Mouse (Mus musculus): ENCODE data around the gene Gm20388. TPM values are rescaled to one million over a fixed set of nuclear protein-coding genes. Genes with fewer than 3 reads are reported as not detected.

Gm20388 gene
- polyA plus RNA-seq, 1 experiment from 2014 or later: not detected

DNA sequence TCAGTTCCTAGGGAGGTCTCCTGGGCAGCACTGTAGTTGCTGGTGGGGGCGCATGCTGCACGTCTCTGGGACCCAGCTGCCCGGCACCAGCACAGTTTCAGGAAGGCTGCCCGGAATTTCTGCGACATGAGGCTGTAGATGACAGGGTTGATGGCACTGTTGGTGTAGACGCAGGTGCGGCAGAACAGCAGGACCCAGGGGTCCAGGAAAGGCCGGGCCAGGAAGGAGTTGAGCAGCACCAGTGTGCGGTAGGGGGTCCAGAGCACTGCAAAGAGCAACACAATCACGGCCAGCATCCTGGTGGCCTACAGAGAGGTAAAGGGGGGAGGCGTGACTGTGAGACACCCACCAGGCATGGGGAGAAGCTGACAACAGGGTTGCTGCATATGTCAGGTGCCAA is 2446.6 kb downstream of the Gm20388 start:
- no peaks in the 10 kb centered on the region for H3K4me1 ChIP-seq (ENCODE audit: control insufficient read depth in 2 of 2, insufficient read depth in 2 of 2, low read length in 2 of 2)
- no peak for ATAC-seq (ENCODE audit: insufficient number of reproducible peaks, insufficient read depth, low FRiP score, low read depth)
- WGBS: 58% methylated on average over 11 of the region's 11 CpGs
- H3K4me3 ChIP-seq (ENCODE audit: control insufficient read depth in 1 of 2, insufficient read depth in 1 of 2, low read depth in 1 of 2, low read length in 2 of 2): no peak overlapping the region
- H3K27ac ChIP-seq (replicated peaks in 1 of 2; ENCODE audit: control insufficient read depth in 1 of 2, insufficient read depth in 1 of 2, low read depth in 2 of 2, low read length in 2 of 2): no peak overlapping the region
- no peaks in the 10 kb centered on the region for H3K36me3 ChIP-seq (ENCODE audit: control insufficient read depth, insufficient read depth, low read length)
- H3K9ac ChIP-seq (ENCODE audit: low read length): no peak overlapping the region
- no peak overlapping the region for H3K4me2 ChIP-seq (ENCODE audit: low read length)
- no peaks in the 10 kb centered on the region for H3K9me3 ChIP-seq (ENCODE audit: control insufficient read depth, low read length)
- 0 out of 2 replicates have a peak, but pooled peaks cover 3% of the 10 kb centered on the region for H3K27me3 ChIP-seq (ENCODE audit: control insufficient read depth, insufficient read depth, low read length)

DNA sequence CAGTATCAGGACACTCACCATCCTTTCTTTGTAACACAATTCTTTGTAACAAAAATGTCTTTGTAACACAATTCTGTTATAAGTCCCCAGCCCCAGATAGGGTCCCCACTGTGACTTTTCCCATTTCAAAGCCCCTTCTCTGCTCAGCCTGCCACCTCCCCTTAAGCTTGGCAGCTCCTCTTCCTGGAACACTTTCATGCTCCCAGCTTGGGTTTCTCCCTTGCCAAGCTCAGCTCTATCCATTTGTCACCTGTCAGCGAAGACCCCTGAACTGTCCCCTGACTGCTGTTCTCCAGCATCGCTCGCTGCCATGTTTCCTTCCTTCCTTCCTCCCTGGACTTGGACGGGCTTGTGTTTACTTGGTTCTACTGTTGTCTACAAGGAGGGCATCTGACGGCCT is 2447.0 kb downstream of the Gm20388 start:
- Histone ChIP-seq H3K4me1 (ENCODE audit: control insufficient read depth in 2 of 2, insufficient read depth in 2 of 2, low read length in 2 of 2) (no peaks in the 10 kb centered on the region), H3K9me3 (ENCODE audit: control insufficient read depth, low read length) (no peaks in the 10 kb centered on the region), H3K27ac (replicated peaks in 1 of 2; ENCODE audit: control insufficient read depth in 1 of 2, insufficient read depth in 1 of 2, low read depth in 2 of 2, low read length in 2 of 2) (no peak overlapping the region), H3K4me3 (ENCODE audit: control insufficient read depth in 1 of 2, insufficient read depth in 1 of 2, low read depth in 1 of 2, low read length in 2 of 2) (no peak overlapping the region), H3K9ac (ENCODE audit: low read length) (no peak overlapping the region), H3K4me2 (ENCODE audit: low read length) (no peak overlapping the region), H3K36me3 (ENCODE audit: control insufficient read depth, insufficient read depth, low read length) (no peaks in the 10 kb centered on the region), H3K27me3 (ENCODE audit: control insufficient read depth, insufficient read depth, low read length) (0 out of 2 replicates have a peak, but pooled peaks cover 3% of the 10 kb centered on the region)
- no peak for ATAC-seq (ENCODE audit: insufficient number of reproducible peaks, insufficient read depth, low FRiP score, low read depth)
- WGBS: 60% methylated on average over 5 of the region's 5 CpGs

DNA sequence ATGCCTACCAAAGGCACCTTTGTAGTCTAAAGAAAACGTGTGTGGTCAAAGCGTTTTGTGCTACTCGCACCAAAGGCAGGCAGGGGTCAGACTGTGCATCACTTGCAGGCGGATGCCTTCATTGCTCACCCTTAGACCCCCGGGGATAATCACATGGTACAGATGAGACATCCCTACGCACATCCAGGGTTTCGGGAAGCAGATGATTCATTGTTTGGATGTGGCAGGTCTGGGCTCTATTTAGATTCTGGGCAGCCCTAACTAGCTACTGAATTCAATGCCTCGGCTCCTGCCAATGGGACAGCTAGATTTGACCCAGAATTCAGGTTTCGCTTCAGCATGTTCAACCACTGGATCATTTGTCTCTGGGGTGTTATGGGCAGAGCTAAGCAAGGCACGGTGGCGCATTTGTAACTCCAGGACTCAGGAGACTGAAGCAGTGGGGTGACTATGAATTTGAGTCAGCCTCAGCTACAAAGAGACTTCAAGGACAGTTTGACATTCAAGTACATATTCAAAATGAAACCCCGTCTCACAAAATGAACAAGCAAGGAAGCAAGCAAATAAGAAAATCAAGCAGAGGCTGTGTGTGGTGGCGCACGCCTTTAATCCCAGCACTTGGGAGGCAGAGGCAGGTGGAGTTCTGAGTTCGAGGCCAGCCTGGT is 2448.6 kb downstream of the Gm20388 start:
- H3K9me3 ChIP-seq (ENCODE audit: control insufficient read depth, low read length): no peaks in the 10 kb centered on the region
- no peaks in the 10 kb centered on the region for H3K36me3 ChIP-seq (ENCODE audit: control insufficient read depth, insufficient read depth, low read length)
- 0 out of 2 replicates have a peak, but pooled peaks cover 3% of the 10 kb centered on the region for H3K27me3 ChIP-seq (ENCODE audit: control insufficient read depth, insufficient read depth, low read length)
- 0 out of 4 replicates have a peak, but pooled peaks cover 0 to 2% of the 10 kb centered on the region in 2 experiments for H3K4me1 ChIP-seq (ENCODE audit: control insufficient read depth in 2 of 2, insufficient read depth in 2 of 2, low read length in 2 of 2)
- H3K4me2 ChIP-seq (ENCODE audit: low read length): no peak overlapping the region
- H3K4me3 ChIP-seq (ENCODE audit: control insufficient read depth in 1 of 2, insufficient read depth in 1 of 2, low read depth in 1 of 2, low read length in 2 of 2): no peak overlapping the region
- no peak overlapping the region for H3K9ac ChIP-seq (ENCODE audit: low read length)
- H3K27ac ChIP-seq (replicated peaks in 1 of 2; ENCODE audit: control insufficient read depth in 1 of 2, insufficient read depth in 1 of 2, low read depth in 2 of 2, low read length in 2 of 2): no peak overlapping the region
- 83% methylated on average over 15 of the region's 15 CpGs for WGBS
- no peak for ATAC-seq (ENCODE audit: insufficient number of reproducible peaks, insufficient read depth, low FRiP score, low read depth)

DNA sequence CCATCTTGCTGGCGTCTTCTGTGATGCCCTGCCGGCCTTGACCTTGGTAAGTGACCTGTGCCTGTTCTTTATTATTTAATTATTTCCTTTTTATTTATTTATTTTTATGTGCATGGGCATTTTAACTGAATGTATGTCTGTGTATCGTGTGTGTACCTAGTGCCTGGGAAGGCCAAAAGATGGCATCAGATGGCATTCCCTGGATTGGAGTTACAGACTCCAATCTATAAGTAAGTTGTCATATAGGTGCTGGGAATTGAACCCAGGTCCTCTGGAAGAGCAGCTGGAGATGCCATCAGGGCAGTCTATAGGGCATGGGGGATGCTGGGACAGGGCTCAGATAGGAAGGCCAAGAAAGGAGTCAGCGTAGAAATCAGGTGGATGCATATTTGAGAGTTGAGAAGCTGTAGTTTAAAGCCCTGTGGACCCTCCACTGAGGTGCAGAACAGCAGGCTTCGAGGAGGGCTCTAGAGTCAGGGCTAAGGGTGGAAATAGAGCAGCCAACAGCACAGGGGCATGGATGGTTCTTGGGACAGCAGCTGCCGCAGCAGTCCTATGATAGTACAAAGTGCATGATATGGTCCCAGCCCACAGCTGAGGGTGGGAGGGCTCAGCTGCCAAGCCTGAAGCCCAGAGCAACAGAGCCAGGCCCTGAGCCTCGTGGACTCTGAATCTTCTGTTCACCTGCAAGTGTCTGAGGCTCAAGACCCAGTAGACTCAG is 2450.2 kb downstream of the Gm20388 start, which contains the start of gene Trhr2:
Trhr2 (minus strand) TSS at position 51 of the 721 bp plus-strand sequence.
- H3K4me2 ChIP-seq (ENCODE audit: low read length): no peak within 1 kb of the TSS
- H3K36me3 ChIP-seq (ENCODE audit: control insufficient read depth, insufficient read depth, low read length): no peaks in the 10 kb centered on the region
- WGBS: 76% methylated on average over 7 of the region's 7 CpGs
- 0 out of 4 replicates have a peak, but pooled peaks cover 0 to 2% of the 10 kb centered on the region in 2 experiments for H3K4me1 ChIP-seq (ENCODE audit: control insufficient read depth in 2 of 2, insufficient read depth in 2 of 2, low read length in 2 of 2)
- H3K9me3 ChIP-seq (ENCODE audit: control insufficient read depth, low read length): no peaks in the 10 kb centered on the region
- H3K27ac ChIP-seq (replicated peaks in 1 of 2; ENCODE audit: control insufficient read depth in 1 of 2, insufficient read depth in 1 of 2, low read depth in 2 of 2, low read length in 2 of 2): no peak within 1 kb of the TSS
- no peak within 1 kb of the TSS for H3K9ac ChIP-seq (ENCODE audit: low read length)
- H3K4me3 ChIP-seq (ENCODE audit: control insufficient read depth in 1 of 2, insufficient read depth in 1 of 2, low read depth in 1 of 2, low read length in 2 of 2): no peak within 1 kb of the TSS
- ATAC-seq (ENCODE audit: insufficient number of reproducible peaks, insufficient read depth, low FRiP score, low read depth): no peak
- 0 out of 2 replicates have a peak, but pooled peaks cover 3% of the 10 kb centered on the region for H3K27me3 ChIP-seq (ENCODE audit: control insufficient read depth, insufficient read depth, low read length)

DNA sequence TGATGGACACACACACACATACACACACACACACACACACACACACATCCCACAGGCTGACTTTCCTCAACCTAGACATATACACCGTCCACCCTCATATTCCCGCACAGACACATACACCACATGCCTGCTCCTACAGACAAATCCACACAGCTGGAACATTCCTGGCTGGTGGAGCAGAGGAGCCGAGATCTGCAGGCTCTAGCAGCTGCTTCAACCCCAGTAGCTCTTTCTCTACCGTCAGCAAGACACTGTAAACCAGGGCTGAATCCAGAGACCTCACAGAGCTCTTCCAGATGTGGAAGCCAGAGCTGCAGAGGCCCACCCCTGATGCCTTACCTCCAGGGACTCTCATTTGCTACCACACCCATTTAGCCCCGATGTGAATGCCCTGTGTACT is 2451.6 kb downstream of the Gm20388 start:
- 0 out of 2 replicates have a peak, but pooled peaks cover 3% of the 10 kb centered on the region for H3K27me3 ChIP-seq (ENCODE audit: control insufficient read depth, insufficient read depth, low read length)
- H3K4me2 ChIP-seq (ENCODE audit: low read length): no peak overlapping the region
- no peak overlapping the region for H3K9ac ChIP-seq (ENCODE audit: low read length)
- WGBS: 45% methylated on average over 5 of the region's 5 CpGs
- no peaks in the 10 kb centered on the region for H3K9me3 ChIP-seq (ENCODE audit: control insufficient read depth, low read length)
- H3K27ac ChIP-seq (replicated peaks in 1 of 2; ENCODE audit: control insufficient read depth in 1 of 2, insufficient read depth in 1 of 2, low read depth in 2 of 2, low read length in 2 of 2): no peak overlapping the region
- no peak overlapping the region for H3K4me3 ChIP-seq (ENCODE audit: control insufficient read depth in 1 of 2, insufficient read depth in 1 of 2, low read depth in 1 of 2, low read length in 2 of 2)
- H3K36me3 ChIP-seq (ENCODE audit: control insufficient read depth, insufficient read depth, low read length): no peaks in the 10 kb centered on the region
- ATAC-seq (ENCODE audit: insufficient number of reproducible peaks, insufficient read depth, low FRiP score, low read depth): no peak
- 0 out of 4 replicates have a peak, but pooled peaks cover 0 to 2% of the 10 kb centered on the region in 2 experiments for H3K4me1 ChIP-seq (ENCODE audit: control insufficient read depth in 2 of 2, insufficient read depth in 2 of 2, low read length in 2 of 2)

DNA sequence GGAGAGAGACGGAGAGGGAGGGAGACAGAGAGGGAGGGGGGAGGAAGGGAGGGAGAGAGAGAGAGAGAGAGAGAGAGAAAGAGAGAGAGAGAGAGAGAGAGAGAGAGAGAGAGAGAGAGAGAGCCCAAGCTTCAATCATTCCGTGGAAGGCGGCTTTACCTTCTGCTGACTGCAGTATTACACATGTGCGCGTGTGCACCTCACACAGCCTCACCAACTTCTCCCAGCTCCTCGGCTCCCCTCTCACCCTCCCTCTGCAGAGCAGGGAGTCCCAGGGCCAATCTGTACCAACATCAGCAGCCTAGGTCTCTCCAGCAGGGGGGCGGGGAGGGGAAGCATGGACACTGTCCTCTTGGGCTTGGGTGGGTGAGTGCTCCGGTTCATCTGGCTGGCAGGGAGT is 2452.3 kb downstream of the Gm20388 start:
- ATAC-seq (ENCODE audit: insufficient number of reproducible peaks, insufficient read depth, low FRiP score, low read depth): no peak
- H3K4me2 ChIP-seq (ENCODE audit: low read length): no peak overlapping the region

DNA sequence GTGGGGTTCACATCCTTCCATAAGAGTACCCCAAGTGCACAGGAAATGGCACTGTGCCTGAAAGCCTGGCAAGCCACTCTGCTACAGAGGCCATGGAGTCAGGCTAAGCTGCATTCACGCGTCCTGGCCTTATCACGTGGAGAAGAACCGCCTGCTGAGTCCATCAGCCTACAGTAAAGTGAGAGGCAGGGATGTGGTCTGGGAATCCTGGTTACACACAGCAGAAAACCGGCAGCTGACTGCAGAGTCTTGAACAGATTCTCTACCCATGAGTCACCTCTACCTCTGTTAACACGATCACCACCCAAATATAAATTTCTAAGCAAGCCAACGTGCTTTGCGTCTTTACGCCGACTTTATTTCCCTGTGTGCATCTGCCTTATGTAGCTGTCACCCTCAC is 2457.9 kb downstream of the Gm20388 start:
- no peaks in the 10 kb centered on the region for H3K27me3 ChIP-seq (ENCODE audit: control insufficient read depth, insufficient read depth, low read length)
- peaks cover 11 to 16% of the 10 kb centered on the region in 2 experiments; a peak in 3 of 4 replicates for H3K4me1 ChIP-seq (ENCODE audit: control insufficient read depth in 2 of 2, insufficient read depth in 2 of 2, low read length in 2 of 2)
- no peak for ATAC-seq (ENCODE audit: insufficient number of reproducible peaks, insufficient read depth, low FRiP score, low read depth)
- 0 out of 2 replicates have a peak overlapping the region, but pooled peaks have one; percentile 23 for H3K9ac ChIP-seq (ENCODE audit: low read length)
- H3K27ac ChIP-seq (replicated peaks in 1 of 2; ENCODE audit: control insufficient read depth in 1 of 2, insufficient read depth in 1 of 2, low read depth in 2 of 2, low read length in 2 of 2): peak overlapping the region; percentile 3 to 45; a peak in 2 of 4 replicates
- H3K9me3 ChIP-seq (ENCODE audit: control insufficient read depth, low read length): no peaks in the 10 kb centered on the region
- WGBS: 31% methylated on average over 10 of the region's 10 CpGs
- H3K4me2 ChIP-seq (ENCODE audit: low read length): no peak overlapping the region
- no peak overlapping the region for H3K4me3 ChIP-seq (ENCODE audit: control insufficient read depth in 1 of 2, insufficient read depth in 1 of 2, low read depth in 1 of 2, low read length in 2 of 2)
- H3K36me3 ChIP-seq (ENCODE audit: control insufficient read depth, insufficient read depth, low read length): no peaks in the 10 kb centered on the region

More for the DNA sequence above, 2452.3 kb downstream of the Gm20388 start:
- H3K27me3 ChIP-seq (ENCODE audit: control insufficient read depth, insufficient read depth, low read length): 0 out of 2 replicates have a peak, but pooled peaks cover 3% of the 10 kb centered on the region
- H3K4me1 ChIP-seq (ENCODE audit: control insufficient read depth in 2 of 2, insufficient read depth in 2 of 2, low read length in 2 of 2): 0 out of 4 replicates have a peak, but pooled peaks cover 0 to 2% of the 10 kb centered on the region in 2 experiments
- H3K9me3 ChIP-seq (ENCODE audit: control insufficient read depth, low read length): no peaks in the 10 kb centered on the region
- H3K36me3 ChIP-seq (ENCODE audit: control insufficient read depth, insufficient read depth, low read length): no peaks in the 10 kb centered on the region
- no peak overlapping the region for H3K4me3 ChIP-seq (ENCODE audit: control insufficient read depth in 1 of 2, insufficient read depth in 1 of 2, low read depth in 1 of 2, low read length in 2 of 2)
- H3K9ac ChIP-seq (ENCODE audit: low read length): no peak overlapping the region
- no peak overlapping the region for H3K27ac ChIP-seq (replicated peaks in 1 of 2; ENCODE audit: control insufficient read depth in 1 of 2, insufficient read depth in 1 of 2, low read depth in 2 of 2, low read length in 2 of 2)
- 38% methylated on average over 7 of the region's 8 CpGs for WGBS

All from heart, embryonic 14.5 days (tissue).